Mouse (Mus musculus) kidney, postnatal 10 days (tissue): Measurements from ENCODE around the gene 3110001I22Rik.

ENCODE experiments used
- DNase-seq: peaks from one replicate; pipeline ENCODE4 v3.0.0; 2021; ENCODE audit warnings: mixed read lengths

The 3110001I22Rik gene

DNA sequence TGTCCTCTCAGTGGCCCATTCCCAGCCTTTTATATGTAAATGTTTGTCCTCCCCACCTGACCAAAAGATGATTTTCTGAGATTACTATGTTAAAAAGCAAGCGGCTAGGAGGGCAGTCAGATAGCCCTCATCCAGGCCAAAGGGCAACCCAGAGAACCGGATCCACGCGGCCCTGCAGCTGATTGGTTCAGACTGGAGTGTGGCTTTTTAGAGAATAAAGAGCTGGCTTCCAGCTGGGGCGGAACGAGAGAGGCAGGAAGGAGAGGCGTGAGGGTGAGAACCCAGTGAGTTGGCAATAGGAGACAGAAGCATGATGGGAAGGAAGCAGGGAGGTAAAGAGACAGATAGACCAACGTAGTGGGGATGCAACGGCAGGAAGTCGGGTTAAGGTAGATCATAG lies 51.2 kb downstream of the 3110001I22Rik start:
- DNase-seq = no peak

DNA sequence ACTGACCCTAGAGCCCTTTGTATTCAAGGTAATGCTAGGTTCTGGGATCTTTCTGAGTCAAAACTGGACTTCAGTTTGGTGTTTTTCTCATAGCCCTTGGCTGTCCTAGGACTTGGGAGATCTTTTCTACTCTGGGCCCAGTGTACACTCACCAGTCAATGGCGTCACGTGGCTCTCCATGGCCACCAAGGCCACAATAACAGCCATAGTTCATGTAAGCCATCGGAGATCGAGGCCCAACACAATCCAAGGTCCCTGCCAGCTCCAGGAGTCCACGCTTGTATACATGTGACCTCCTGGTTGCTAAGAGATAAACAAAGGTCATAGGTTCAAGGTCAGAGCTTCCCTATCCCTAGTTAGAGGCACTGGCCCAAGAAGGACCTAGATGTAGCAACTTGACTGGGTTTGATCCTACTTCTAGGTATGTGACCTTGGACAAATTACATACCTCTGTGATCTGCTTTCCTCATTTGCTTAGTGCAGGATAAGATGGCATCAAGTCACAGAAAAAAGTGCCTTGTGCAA lies 56.1 kb downstream of the 3110001I22Rik start:
- DNase-seq = no peak
